Mouse (Mus musculus): ENCODE results near the gene Usp19.

Usp19 gene

DNA sequence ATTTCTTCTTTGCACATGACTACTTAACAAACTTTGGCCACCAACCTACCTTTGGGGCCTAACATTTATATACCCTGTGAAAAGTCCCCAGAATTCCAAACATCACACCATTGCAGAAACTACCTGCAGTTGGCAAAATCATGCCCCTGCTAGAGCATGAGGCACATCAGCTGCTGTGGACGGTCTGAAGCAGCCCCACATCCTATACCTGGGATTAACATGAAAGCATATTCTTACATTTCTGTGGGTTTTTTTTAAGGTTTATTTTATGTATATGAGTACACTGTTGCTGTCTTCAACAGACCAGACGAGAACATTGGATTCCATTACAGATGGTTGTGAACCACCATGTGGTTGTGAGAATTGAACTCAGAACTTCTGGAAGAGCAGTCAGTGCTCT lies 24.2 kb upstream of the Usp19 start:
- DNase-seq (ENCODE audit: low spot score in 2 of 2): no peak

DNA sequence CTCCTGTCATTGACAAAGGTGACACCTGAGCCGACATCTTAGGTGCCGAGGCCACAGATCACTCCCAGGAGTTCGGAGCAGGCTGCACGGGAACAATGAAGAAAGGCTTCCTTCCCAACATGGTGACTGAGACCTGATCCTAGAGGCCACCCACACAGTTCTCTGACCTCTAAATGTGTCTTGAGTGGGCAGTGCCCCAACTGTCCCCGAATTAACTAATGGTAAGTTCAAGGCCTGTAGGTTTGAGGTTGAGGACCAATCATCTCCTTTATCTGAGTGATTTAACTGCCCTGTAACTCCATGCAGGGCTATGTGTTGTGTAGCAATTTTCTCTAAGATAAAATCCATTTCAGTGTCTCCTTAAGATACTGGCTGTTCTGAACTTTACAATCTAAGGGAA lies 21.0 kb upstream of the Usp19 start:
- no peak for DNase-seq (ENCODE audit: low spot score in 2 of 2)

DNA sequence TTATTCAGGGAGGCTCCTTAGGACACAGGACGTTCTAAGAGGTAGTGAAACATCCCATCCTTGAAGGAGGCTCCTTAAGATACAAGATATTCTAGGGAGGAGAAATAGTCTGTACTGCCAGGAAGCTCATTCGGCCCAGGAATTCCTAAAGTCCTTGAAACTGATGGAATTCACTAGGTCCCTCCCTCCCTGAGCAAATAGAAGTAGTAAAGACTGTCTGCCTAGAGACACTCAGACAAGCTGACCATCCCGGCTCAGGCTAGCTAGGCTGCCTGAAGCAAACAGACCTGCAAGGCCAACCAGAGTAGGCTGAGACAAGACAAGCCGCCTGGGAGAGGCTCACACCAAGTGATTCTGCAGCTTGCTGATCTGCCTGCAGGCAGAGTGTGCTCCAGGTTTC lies 20.6 kb upstream of the Usp19 start:
- no peak for DNase-seq (ENCODE audit: low spot score in 2 of 2)

DNA sequence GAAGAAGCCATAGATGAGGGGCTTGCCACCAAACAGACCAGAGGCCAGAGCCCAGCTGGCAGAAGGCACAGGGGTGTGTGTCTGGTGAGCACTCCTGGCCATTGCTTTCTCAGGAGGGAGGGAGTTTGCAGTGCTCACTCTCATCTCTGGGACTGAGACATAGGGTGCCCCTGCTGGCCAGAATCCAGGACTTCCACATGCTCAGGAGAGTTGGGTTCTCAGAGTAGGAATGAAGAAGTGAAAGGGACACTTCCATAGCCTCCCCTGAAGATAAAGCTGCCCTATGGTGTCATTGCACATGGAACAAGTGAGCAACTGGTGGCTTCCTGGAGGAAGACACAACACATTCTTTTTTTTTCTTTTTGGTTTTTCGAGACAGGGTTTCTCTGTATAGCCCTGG lies 15.9 kb upstream of the Usp19 start:
- DNase-seq (ENCODE audit: low spot score in 2 of 2): no peak

DNA sequence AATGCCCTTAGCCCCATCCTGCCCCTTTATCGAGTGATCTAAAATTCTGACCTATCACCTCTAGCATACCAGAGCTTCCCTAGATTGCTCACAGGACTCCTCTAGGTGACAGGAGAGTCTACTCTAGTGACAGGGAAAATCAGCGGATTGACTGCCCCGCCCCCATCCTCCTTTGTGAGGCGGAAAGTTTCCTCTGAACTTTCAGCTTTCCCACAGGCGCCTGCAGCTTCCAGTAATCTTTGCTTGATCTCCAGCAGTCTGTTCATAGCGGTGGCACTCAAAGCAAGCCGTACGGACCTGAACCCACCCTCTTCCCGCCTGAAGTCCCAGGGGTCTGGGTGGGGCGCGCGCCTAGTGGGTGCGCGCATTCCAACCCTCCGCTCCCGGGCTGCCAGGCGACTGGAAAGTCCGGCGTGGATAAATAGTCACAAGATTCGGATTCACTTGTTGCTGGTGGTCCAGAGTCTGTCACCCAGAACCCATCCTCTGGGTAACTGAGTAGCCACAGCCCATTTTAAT lies 11.7 kb upstream of the Usp19 start:
- DNase-seq (ENCODE audit: low spot score in 2 of 2): no peak

DNA sequence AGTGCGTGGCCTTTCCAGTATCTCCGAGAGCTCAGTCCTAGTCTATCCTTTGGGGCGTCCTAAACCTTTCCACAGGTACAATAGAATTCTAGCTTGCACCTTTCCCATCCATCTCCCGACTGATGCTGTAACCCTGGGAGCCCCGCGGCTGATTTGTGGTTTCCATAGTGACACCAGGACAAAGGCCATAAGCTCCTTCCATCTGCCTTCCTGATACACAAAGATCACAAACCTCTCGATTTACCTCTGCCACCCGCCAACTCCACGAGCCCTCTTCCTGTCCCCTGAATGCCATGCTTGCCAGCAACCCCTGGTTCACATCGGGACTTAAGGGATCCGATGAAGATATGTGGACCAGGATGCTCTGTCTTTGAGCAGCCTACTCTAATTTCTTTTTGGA lies 11.2 kb upstream of the Usp19 start:
- no peak for DNase-seq (ENCODE audit: low spot score in 2 of 2)

DNA sequence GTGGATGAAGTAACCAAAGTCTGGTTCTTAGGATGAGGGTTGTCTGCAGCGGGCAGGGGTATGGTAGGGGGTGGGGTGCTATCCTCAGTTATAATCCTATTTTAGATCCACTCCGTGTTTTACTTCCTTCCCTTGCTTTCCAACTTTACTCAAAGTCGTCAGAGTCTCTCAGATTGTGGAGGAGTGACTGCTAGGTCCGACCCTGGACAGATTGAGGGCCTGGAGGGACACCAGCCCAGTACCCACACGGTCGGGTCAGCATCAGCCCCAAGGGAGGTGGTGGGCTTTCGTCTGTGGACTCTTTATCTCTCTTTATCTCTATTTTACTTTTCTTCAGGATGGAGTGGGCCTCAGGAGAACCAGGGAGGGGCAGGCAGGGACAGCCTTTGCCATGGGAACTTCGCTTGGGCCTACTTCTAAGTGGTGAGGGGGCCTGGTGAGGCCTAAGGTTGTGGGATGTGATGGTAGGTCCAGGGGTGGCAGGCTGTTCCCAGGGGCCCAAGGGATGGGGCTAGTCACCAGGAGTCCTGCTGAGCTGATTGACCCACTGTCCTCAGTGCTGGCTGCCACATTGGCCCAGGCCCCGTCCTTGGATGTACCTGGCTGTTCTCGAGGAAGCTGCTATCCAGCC lies 10.6 kb upstream of the Usp19 start, which contains the start of gene Lamb2:
Lamb2 (plus strand) TSS at position 16 of the 631 bp plus-strand sequence.
- DNase-seq (ENCODE audit: low spot score in 2 of 2): no peak

DNA sequence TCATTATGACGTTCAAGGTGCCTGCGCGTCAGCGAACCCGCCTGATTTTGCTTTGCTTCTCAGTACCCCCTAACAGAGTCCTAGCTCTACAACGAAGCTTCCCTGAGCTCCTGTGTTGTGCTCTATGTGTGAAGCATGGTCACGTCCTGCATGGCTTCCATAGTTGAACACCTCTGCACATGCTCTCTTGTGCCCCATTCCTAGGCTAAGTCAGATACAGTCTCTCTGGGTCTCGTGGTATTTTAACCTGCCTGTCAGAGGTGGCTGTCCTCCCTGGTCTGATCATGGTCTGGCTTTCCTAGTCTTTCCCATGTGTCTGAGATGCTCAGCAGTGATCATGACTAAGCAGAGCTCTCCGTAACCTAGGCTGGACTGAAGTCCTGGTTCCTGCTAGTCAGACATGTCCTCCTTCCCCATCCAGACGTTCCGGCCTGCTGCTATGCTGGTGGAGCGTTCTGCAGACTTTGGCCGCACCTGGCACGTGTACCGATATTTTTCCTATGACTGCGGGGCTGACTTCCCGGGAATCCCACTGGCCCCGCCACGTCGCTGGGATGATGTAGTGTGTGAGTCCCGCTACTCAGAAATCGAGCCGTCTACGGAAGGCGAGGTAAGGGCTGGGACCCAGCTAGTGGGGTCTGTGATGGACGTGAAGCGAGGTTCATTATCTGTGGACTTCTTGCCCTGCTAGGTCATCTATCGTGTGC lies 9.4 kb upstream of the Usp19 start:
- DNase-seq (ENCODE audit: low spot score in 2 of 2): no peak

DNA sequence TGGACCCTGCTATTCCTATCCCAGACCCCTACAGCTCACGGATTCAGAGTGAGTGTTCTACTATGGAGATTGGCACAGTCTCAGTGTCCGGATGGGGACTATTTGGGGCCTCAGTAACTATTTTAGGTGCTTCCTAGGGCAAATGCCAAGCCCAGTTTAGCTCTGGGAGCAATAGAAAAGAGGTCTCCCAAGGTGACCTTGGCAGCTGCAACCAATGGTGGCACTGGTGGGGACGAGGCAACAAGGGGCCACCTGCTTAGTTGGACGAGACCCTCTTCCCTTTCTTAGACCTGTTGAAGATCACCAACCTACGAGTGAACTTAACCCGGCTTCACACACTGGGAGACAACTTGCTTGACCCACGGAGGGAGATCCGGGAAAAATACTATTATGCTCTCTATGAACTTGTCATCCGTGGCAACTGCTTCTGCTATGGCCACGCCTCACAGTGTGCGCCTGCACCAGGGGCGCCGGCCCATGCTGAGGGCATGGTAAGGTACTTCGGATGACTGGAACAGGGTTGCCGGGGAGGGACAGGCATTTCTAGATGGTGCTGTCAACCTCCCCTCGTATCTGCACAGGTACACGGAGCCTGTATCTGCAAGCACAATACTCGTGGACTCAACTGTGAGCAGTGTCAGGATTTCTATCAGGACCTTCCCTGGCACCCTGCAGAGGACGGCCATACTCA lies 8.7 kb upstream of the Usp19 start:
- DNase-seq (ENCODE audit: low spot score in 2 of 2): no peak

DNA sequence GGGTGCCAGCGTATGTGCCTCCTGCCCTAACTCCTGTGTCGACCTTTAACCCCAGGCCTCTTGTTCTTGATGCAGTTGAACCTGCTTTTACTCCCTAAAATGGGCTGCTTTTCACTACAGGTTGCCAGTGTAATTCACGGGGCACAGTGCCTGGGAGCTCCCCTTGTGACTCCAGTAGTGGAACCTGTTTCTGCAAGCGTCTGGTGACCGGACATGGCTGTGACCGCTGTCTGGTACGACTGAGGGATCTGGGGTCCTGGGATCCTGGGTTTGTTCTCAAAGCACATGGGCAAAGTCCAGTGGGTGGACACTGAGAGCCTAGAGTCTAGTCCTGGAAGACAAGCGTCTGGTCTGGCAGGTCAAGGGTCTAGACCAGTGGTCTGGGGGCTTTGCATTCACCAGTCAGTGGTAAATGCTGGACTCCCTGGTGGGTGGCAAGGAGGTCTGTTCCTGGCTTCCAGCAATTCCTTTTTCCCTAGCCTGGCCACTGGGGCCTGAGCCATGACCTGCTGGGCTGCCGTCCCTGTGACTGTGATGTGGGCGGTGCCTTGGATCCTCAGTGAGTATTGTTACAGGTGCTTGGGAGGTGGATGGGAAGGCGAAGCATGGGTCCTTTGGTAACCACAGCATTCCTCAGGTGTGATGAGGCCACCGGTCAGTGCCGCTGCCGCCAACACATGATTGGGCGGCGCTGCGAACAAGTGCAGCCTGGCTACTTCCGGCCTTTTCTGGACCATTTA lies 7.2 kb upstream of the Usp19 start:
- DNase-seq (ENCODE audit: low spot score in 2 of 2): no peak

DNA sequence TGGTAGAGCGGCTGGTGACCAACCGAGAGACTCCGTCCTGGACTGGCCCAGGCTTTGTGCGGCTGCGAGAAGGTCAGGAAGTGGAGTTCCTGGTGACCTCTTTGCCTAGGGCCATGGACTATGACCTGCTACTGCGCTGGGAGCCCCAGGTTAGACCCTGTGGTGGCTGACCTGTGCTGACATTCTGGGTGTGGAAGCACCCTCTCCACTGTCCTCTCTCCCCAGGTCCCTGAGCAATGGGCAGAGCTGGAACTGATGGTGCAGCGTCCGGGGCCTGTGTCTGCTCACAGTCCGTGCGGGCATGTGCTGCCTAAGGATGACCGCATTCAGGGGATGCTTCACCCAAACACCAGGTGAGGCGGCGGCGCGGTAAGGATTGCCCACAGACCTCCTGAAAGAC lies 6.4 kb upstream of the Usp19 start:
- DNase-seq (ENCODE audit: low spot score in 2 of 2): no peak

DNA sequence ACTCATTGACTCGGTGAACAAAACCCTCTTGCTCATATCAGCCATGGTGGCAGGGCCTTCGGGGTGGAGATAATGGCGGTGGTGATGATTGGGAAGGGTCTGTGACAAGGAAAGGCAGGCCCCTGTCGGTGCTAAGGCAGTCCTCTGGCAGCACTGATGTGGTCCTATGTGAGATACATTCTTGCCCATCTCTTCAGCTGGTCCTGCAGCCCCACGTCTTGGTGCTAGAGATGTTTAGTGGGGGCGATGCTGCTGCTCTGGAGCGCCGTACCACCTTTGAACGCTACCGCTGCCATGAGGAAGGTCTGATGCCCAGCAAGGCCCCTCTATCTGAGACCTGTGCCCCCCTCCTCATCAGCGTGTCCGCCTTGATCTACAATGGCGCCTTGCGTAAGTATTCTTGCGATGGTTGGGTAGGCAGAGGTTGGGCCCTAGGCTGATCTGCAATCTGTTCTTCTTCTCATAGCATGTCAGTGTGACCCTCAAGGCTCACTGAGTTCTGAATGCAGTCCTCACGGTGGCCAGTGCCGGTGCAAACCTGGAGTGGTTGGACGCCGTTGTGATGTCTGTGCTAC lies 5.0 kb upstream of the Usp19 start:
- DNase-seq (ENCODE audit: low spot score in 2 of 2): no peak

DNA sequence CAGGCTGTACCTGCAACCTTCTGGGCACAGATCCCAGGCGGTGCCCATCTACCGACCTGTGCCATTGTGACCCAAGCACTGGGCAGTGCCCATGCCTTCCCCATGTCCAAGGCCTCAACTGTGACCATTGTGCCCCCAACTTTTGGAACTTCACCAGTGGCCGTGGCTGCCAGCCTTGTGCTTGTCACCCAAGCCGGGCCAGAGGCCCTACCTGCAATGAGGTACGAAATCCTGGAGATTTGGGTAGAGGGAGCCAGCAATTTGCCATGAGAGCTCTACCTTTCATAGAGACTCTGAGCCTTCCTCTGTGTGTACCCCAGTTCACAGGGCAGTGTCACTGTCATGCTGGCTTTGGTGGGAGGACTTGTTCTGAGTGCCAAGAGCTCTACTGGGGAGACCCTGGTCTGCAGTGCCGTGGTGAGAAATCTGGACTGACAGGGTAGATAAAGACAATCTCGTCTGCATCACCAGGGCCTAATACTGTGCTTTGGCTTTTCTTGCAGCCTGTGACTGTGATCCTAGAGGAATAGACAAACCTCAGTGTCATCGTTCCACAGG lies 3.4 kb upstream of the Usp19 start:
- no peak for DNase-seq (ENCODE audit: low spot score in 2 of 2)

DNA sequence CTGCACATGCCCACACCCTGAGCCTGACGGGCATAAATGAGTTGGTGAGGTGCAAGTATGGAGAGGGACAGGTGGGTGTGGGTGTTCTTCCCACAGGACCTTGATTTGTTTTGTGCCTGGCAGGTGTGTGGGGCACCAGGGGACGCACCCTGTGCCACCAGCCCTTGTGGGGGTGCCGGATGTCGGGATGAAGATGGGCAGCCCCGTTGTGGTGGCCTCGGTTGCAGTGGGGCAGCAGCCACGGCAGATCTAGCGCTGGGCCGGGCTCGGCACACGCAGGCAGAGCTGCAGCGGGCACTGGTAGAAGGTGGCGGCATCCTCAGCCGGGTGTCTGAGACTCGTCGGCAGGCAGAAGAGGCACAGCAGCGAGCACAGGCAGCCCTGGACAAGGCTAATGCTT lies 2.0 kb upstream of the Usp19 start:
- DNase-seq (ENCODE audit: low spot score in 2 of 2): no peak

DNA sequence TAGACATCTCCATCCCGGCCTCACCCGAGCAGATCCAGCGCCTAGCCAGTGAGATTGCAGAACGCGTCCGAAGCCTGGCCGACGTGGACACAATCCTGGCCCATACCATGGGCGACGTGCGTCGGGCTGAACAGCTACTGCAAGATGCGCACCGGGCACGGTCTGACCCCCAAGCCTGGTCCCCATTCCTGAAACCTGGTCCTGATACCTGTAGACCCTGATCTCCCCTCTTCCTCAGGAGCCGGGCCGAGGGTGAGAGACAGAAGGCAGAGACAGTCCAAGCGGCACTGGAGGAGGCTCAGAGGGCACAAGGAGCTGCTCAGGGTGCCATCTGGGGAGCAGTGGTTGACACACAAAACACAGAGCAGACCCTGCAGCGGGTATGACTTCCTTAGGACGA lies 1.2 kb upstream of the Usp19 start:
- no peak for DNase-seq (ENCODE audit: low spot score in 2 of 2)

DNA sequence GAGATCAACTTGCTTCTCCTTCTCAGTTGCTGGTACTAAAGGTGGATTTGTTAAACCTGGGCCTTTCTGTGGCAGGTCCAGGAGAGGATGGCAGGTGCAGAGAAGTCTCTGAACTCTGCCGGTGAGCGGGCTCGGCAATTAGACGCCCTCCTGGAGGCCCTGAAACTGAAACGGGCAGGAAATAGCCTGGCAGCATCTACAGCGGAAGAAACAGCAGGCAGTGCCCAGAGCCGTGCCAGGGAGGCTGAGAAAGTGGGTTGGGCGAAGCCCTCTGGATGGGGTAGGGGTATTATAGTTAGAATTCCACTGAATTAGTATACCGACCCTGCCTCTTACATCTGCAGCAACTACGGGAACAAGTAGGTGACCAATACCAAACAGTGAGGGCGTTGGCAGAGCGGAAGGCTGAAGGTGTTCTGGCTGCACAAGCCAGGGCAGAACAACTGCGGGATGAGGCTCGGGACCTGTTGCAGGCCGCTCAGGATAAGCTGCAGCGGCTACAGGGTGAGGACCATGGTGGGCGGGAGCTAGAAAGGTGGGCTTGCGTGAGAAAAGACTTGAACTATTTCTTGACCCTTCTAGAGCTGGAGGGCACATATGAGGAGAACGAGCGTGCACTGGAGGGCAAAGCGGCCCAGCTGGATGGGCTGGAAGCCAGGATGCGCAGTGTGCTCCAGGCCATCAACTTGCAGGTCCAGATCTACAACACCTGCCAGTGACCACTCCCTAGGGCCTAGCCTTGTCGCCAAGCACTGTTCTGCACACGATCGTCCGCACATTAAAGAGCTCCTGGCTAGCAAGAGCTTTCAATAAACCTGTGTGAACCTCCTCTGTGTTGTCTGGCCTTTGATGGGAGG lies 472 bp upstream of the Usp19 start:
- DNase-seq (ENCODE audit: low spot score in 2 of 2): no peak

DNA sequence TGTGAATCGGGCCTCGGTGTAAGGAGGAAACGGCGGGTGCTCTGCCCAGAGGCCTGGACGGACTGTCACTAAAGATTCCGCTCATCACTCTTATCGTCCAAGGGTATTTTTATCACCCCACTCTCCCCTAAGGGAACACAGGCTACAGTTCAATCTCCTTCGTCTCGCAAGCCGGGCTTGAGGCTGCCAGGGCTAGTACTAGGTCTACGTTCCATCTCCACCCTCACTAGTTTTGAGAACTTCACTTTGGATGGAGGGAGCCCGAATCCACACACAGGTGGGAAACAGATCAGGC lies 831 bp downstream of the Usp19 start:
- DNase-seq (ENCODE audit: low spot score in 2 of 2): no peak

DNA sequence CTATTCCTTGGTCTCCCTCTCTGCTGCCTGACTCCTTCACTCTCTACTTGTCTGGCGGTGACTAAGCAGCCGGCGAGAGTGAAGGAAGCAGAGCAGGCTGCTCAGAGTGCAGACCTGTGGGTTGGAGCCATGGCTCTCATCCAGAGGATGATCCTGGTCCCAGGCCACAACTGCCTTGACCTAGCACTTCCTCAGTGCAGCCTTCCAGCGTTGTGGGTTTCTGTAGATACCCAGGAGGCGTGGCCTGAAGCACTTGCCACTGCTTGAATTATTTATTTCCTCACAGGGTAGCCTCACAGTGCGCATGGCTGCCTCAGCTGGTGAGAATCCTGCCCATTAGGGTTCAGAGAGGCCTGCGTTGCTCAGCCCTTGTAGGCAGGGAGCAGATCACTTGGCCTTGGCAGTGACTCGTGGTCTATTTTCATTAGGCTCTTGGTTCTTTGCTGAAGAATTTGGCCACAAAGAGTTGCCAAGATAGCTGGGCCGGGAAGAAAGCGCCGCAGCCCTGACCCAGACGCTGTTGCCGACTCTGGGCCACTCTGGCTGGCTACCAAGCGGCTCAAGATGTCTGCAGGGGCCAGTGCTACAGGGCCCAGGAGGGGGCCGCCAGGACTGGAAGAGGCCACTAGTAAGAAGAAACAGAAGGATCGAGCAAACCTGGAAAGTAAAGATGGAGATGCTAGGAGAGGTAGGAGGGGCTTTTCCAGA lies 1.8 kb downstream of the Usp19 start:
- peak in 1 of 2 experiments; percentile 37 for DNase-seq (ENCODE audit: low spot score in 2 of 2)

DNA sequence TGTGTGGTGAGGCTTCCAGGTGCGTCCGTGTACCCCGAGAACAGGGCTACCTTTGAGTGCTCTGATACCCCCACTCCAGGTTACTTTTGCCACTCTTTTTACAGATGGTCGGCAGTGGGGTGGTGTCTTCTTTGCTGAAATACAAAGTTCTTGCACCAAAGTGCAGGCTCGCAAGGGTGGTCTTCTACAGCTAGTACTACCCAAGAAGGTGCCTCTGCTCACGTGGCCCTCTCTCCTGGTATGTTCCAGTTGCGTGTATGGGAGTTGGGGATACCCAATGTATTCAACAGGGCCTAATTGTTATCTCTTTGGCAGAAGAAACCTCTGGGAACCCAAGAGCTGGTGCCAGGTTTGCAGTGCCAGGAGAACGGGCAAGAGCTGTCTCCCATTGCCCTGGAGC lies 2.8 kb downstream of the Usp19 start:
- DNase-seq (ENCODE audit: low spot score in 2 of 2): no peak

DNA sequence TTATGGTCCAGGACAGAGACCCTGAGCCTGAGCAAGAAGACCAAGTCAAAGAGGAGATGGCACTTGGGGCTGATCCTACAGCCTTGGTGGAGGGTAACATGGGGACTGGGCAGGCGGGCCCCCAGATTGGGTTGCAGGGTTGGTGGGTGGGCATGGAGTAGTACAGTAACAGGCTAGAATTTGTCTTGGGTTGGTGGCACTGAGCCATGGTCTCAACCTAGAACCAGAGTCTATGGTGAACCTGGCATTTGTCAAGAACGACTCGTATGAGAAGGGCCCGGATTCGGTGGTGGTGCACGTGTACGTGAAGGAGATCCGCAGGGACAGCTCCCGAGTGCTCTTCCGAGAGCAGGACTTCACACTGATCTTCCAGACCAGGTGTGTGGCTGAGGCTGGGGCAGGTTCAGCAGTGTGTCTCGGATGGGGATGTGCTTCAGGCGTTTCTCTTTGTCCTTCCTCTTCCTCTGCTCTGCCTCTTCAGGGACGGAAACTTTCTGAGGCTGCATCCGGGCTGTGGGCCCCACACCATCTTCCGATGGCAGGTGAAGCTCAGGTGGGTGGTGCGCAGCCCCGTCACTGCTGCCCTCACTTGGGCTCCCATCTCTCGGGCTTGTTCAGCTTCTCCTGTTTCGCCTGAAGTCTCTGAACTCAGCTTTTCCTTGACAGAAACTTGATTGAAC lies 3.9 kb downstream of the Usp19 start:
- no peak for DNase-seq (ENCODE audit: low spot score in 2 of 2)

All from spleen, postnatal 10 days (tissue).